Mouse (Mus musculus): ENCODE data around the gene Hist1h2bh. TPM values are rescaled to one million over a fixed set of nuclear protein-coding genes. Genes with fewer than 3 reads are reported as not detected.
"Not testable (repeated sequence)": the region's sequence is repeated elsewhere in the genome, so short reads cannot be mapped to it uniquely, and the experiment has no call there.

Gene Hist1h2bh
- total RNA-seq (2021): 1 to 10 TPM; 1.8 to 2.2 TPM
- long read RNA-seq, experiment 1: 0 reads
- long read RNA-seq, experiment 2, partial matches to known transcripts: 0 of 1 reads
- long read RNA-seq, experiment 2, other reads (novel, unspliced or antisense): 0 of 1 reads

- peak; percentile 39 to 56 for DNase-seq (ENCODE audit: low spot score in 2 of 2)
These were observed at the start of gene Hist1h2bh for GRCm38 (mm10) chr13:23542999-23543607. Gene Hist1h2bh (minus strand): TSS chr13:23543392.

- DNase-seq (ENCODE audit: low spot score in 2 of 2): no peak
These were observed 49.4 kb upstream of the Hist1h2bh start for GRCm38 (mm10) chr13:23592614-23593013.

GRCm38 (mm10) chr13:23591886-23592285, 48.7 kb upstream of the Hist1h2bh start:
- not testable (repeated sequence) for DNase-seq (ENCODE audit: low spot score in 2 of 2)

- DNase-seq (ENCODE audit: low spot score in 2 of 2): no peak
These were observed 48.0 kb upstream of the Hist1h2bh start for GRCm38 (mm10) chr13:23591206-23591605.

- DNase-seq (ENCODE audit: low spot score in 2 of 2): no peak
These were observed 43.7 kb upstream of the Hist1h2bh start for GRCm38 (mm10) chr13:23586940-23587225.

GRCm38 (mm10) chr13:23586099-23586939, 43.1 kb upstream of the Hist1h2bh start:
- no peak for DNase-seq (ENCODE audit: low spot score in 2 of 2)

GRCm38 (mm10) chr13:23585442-23586098, 42.4 kb upstream of the Hist1h2bh start:
- peak; percentile 52 to 59 for DNase-seq (ENCODE audit: low spot score in 2 of 2)

- peak; percentile 53 to 54 for DNase-seq (ENCODE audit: low spot score in 2 of 2)
These were observed 41.8 kb upstream of the Hist1h2bh start for GRCm38 (mm10) chr13:23585029-23585441.

GRCm38 (mm10) chr13:23584331-23584730, 41.1 kb upstream of the Hist1h2bh start:
- DNase-seq (ENCODE audit: low spot score in 2 of 2): no peak

- no peak for DNase-seq (ENCODE audit: low spot score in 2 of 2)
These were observed 40.3 kb upstream of the Hist1h2bh start for GRCm38 (mm10) chr13:23583387-23584068.

- no peak for DNase-seq (ENCODE audit: low spot score in 2 of 2)
These were observed 39.2 kb upstream of the Hist1h2bh start for GRCm38 (mm10) chr13:23582219-23583056.

- DNase-seq (ENCODE audit: low spot score in 2 of 2): peak; percentile 93 to 99
These were observed 38.4 kb upstream of the Hist1h2bh start, which contains the start of gene Hist1h4d for GRCm38 (mm10) chr13:23581408-23582218. Gene Hist1h4d (plus strand): TSS chr13:23581598.

GRCm38 (mm10) chr13:23577835-23578234, 34.6 kb upstream of the Hist1h2bh start:
- no peak for DNase-seq (ENCODE audit: low spot score in 2 of 2)

GRCm38 (mm10) chr13:23576906-23577639, 33.9 kb upstream of the Hist1h2bh start:
- DNase-seq (ENCODE audit: low spot score in 2 of 2): no peak

- DNase-seq (ENCODE audit: low spot score in 2 of 2): no peak
These were observed 33.2 kb upstream of the Hist1h2bh start for GRCm38 (mm10) chr13:23576351-23576881.

GRCm38 (mm10) chr13:23575864-23576313, 32.7 kb upstream of the Hist1h2bh start:
- DNase-seq (ENCODE audit: low spot score in 2 of 2): not testable (repeated sequence)

GRCm38 (mm10) chr13:23575271-23575851, 32.2 kb upstream of the Hist1h2bh start, which contains the start of gene Hist1h3d:
Gene Hist1h3d (plus strand): TSS chr13:23575763.
- no peak for DNase-seq (ENCODE audit: low spot score in 2 of 2)

Measured in adrenal gland, adult 18-20 months (tissue).